Mouse (Mus musculus): ENCODE data around the gene Fmnl2.

Gene Fmnl2

GRCm38 (mm10) chr2:53047031-53047430 is 189.4 kb downstream of the Fmnl2 start:
- no peak for DNase-seq (ENCODE audit: low spot score)

- no peak for DNase-seq (ENCODE audit: low spot score)
Measured at GRCm38 (mm10) chr2:53047749-53048387, 190.2 kb downstream of the Fmnl2 start.

GRCm38 (mm10) chr2:53050376-53050775 is 192.7 kb downstream of the Fmnl2 start:
- DNase-seq (ENCODE audit: low spot score), result no peak

- DNase-seq (ENCODE audit: low spot score), result no peak
Measured at GRCm38 (mm10) chr2:53051502-53051901, 193.8 kb downstream of the Fmnl2 start.

GRCm38 (mm10) chr2:53053714-53054113 is 196.1 kb downstream of the Fmnl2 start:
- DNase-seq (ENCODE audit: low spot score), result no peak

- no peak for DNase-seq (ENCODE audit: low spot score)
Measured at GRCm38 (mm10) chr2:53056556-53056955, 198.9 kb downstream of the Fmnl2 start.

GRCm38 (mm10) chr2:53057291-53057690 is 199.6 kb downstream of the Fmnl2 start:
- DNase-seq (ENCODE audit: low spot score), result no peak

- DNase-seq (ENCODE audit: low spot score), result no peak
Measured at GRCm38 (mm10) chr2:53061363-53062000, 203.8 kb downstream of the Fmnl2 start.

- DNase-seq (ENCODE audit: low spot score), result no peak
Measured at GRCm38 (mm10) chr2:53066973-53067372, 209.3 kb downstream of the Fmnl2 start.

GRCm38 (mm10) chr2:53070607-53071006 is 212.9 kb downstream of the Fmnl2 start:
- DNase-seq (ENCODE audit: low spot score), result no peak

GRCm38 (mm10) chr2:53079693-53080286 is 222.1 kb downstream of the Fmnl2 start:
- DNase-seq (ENCODE audit: low spot score), result no peak

GRCm38 (mm10) chr2:53082045-53082444 is 224.4 kb downstream of the Fmnl2 start:
- DNase-seq (ENCODE audit: low spot score), result no peak

GRCm38 (mm10) chr2:53082501-53082900 is 224.8 kb downstream of the Fmnl2 start:
- no peak for DNase-seq (ENCODE audit: low spot score)

- DNase-seq (ENCODE audit: low spot score), result no peak
Measured at GRCm38 (mm10) chr2:53083241-53083640, 225.6 kb downstream of the Fmnl2 start.

GRCm38 (mm10) chr2:53085617-53086202 is 228.1 kb downstream of the Fmnl2 start:
- DNase-seq (ENCODE audit: low spot score), result no peak

- no peak for DNase-seq (ENCODE audit: low spot score)
Measured at GRCm38 (mm10) chr2:53088744-53089143, 231.1 kb downstream of the Fmnl2 start.

GRCm38 (mm10) chr2:53095031-53095430 is 237.4 kb downstream of the Fmnl2 start:
- no peak for DNase-seq (ENCODE audit: low spot score)

- no peak for DNase-seq (ENCODE audit: low spot score)
Measured at GRCm38 (mm10) chr2:53095489-53095888, 237.8 kb downstream of the Fmnl2 start.

- DNase-seq (ENCODE audit: low spot score), result no peak
Measured at GRCm38 (mm10) chr2:53100093-53100492, 242.4 kb downstream of the Fmnl2 start.

GRCm38 (mm10) chr2:53101885-53102740 is 244.5 kb downstream of the Fmnl2 start:
- no peak for DNase-seq (ENCODE audit: low spot score)

GRCm38 (mm10) chr2:53102901-53103300 is 245.2 kb downstream of the Fmnl2 start:
- no peak for DNase-seq (ENCODE audit: low spot score)

GRCm38 (mm10) chr2:53105408-53105807 is 247.7 kb downstream of the Fmnl2 start:
- no peak for DNase-seq (ENCODE audit: low spot score)
